In genomic region chr5:125368568-125368967, GRCm38 (mm10) we compare ENCODE assay signal across 9 mouse cellular contexts. TPM values are rescaled to one million over a fixed set of nuclear protein-coding genes. Genes with fewer than 3 reads are reported as not detected.
DNase-seq lines count a peak whose midpoint lies in the region; ATAC-seq lines count a peak whose summit lies in the region.
"Had no signal": no experiment of that assay in that cellular context is flagged by ENCODE, and none has a peak within 500 bp of the region (broad histone marks: within the 10 kb centered on the region; RNA-seq: fewer than 3 reads in every experiment).

No protein-coding gene starts in this region.

- no peaks in the 10 kb centered on the region for H3K9me3 ChIP-seq in neural tube, embryonic 15.5 days (replicated peaks)
- no peaks in the 10 kb centered on the region for H3K9me3 ChIP-seq in forebrain, embryonic 15.5 days
- H3K9me3 ChIP-seq: lung, embryonic 15.5 days had no signal

- DNase-seq in neural tube, embryonic 10.5 days (ENCODE audit: extremely low spot score, low spot score): peak; percentile 56
- DNase-seq in c-Kit-positive CD71-negative TER-119-negative erythroid progenitor cells, embryonic 14.5 days (ENCODE audit: low read depth): peak; percentile 63
- peak; percentile 61 to 63 for DNase-seq in left cerebral cortex, postnatal 10 days (ENCODE audit: extremely low spot score in 1 of 2, low spot score in 2 of 2)
- peak; percentile 65 to 75 for DNase-seq in spleen, postnatal 36 days (ENCODE audit: low spot score in 2 of 2)

- H3K4me3 ChIP-seq in neural tube, embryonic 15.5 days (replicated peaks): no peak overlapping the region
- H3K4me3 ChIP-seq in forebrain, embryonic 15.5 days: no peak overlapping the region
- H3K4me3 ChIP-seq: lung, embryonic 15.5 days had no signal

- ATAC-seq in neural tube, embryonic 15.5 days (ENCODE audit: low FRiP score): no peak
- 0 out of 2 replicates have a peak, but pooled peaks have one; percentile 13 for ATAC-seq in forebrain, embryonic 15.5 days (replicated peaks)
- peak; percentile 77 for ATAC-seq in inflammation-experienced regulatory T-cells, adult 6 months
- ATAC-seq in megakaryocyte-erythroid progenitor cell, adult 5-6 weeks (replicated peaks; ENCODE audit: low FRiP score, low TSS enrichment, poor library complexity, severe bottlenecking): peak; percentile 86

- H3K36me3 ChIP-seq in neural tube, embryonic 15.5 days: no peaks in the 10 kb centered on the region
- no peaks in the 10 kb centered on the region for H3K36me3 ChIP-seq in forebrain, embryonic 15.5 days
- H3K36me3 ChIP-seq: lung, embryonic 15.5 days had no signal

- H3K27ac ChIP-seq in neural tube, embryonic 15.5 days (replicated peaks): no peak overlapping the region
- H3K27ac ChIP-seq in forebrain, embryonic 15.5 days (replicated peaks): no peak overlapping the region
- H3K27ac ChIP-seq: lung, embryonic 15.5 days had no signal

- no peak overlapping the region for H3K4me2 ChIP-seq in neural tube, embryonic 15.5 days
- no peak overlapping the region for H3K4me2 ChIP-seq in forebrain, embryonic 15.5 days (replicated peaks)
- H3K4me2 ChIP-seq: lung, embryonic 15.5 days had no signal

- no peak overlapping the region for H3K9ac ChIP-seq in neural tube, embryonic 15.5 days (replicated peaks)
- H3K9ac ChIP-seq in forebrain, embryonic 15.5 days (replicated peaks): no peak overlapping the region
- H3K9ac ChIP-seq: lung, embryonic 15.5 days had no signal

- H3K27me3 ChIP-seq in neural tube, embryonic 15.5 days (replicated peaks): no peaks in the 10 kb centered on the region
- H3K27me3 ChIP-seq in forebrain, embryonic 15.5 days: no peaks in the 10 kb centered on the region
- H3K27me3 ChIP-seq: lung, embryonic 15.5 days had no signal

- WGBS in neural tube, embryonic 15.5 days: 2% methylated on average over 4 of the region's 4 CpGs
- WGBS in forebrain, embryonic 15.5 days: under 1% methylated on average over 4 of the region's 4 CpGs

- intact Hi-C loops in left cerebral cortex, postnatal 10 days (cut with DNase I): loop anchor here (5.0 kb wide), 2 partner anchors 91 to 471 kb away; no protein-coding TSS in a partner anchor

- H3K4me1 ChIP-seq in neural tube, embryonic 15.5 days: no peaks in the 10 kb centered on the region
- no peaks in the 10 kb centered on the region for H3K4me1 ChIP-seq in forebrain, embryonic 15.5 days

RNA-seq across cellular contexts. Expression of gene Gm10382, which starts 20.6 kb away (rescaled TPM):
- polyA plus RNA-seq in neural tube, embryonic 15.5 days (2015; fragmentation: Nextera tagmentation; extraction: Ambion mirVana): 0.59 and 0.74 TPM in 2 replicates
- 0.55 TPM in 2 replicates for polyA plus RNA-seq in forebrain, embryonic 15.5 days (2015; fragmentation: Nextera tagmentation; extraction: Ambion mirVana)
- 1 to 10 TPM in 2 of 3 experiments, under 1 TPM in 1; 0.65 to 1.1 (median 1.0) TPM for polyA plus RNA-seq in inflammation-experienced regulatory T-cells, adult 6 months (2017; shearing (Covaris generic))
- under 1 TPM; 0.39 to 0.56 TPM for total RNA-seq in left cerebral cortex, postnatal 10 days (2021)
- total RNA-seq in megakaryocyte-erythroid progenitor cell, adult 5-6 weeks (2014; fragmentation: Nextera tagmentation): not detected in 2 replicates
- total RNA-seq in megakaryocyte-erythroid progenitor cell, adult 5-6 weeks (2017): 0.56 TPM in 1 of 2 replicates, not detected in the other

RNA-seq across cellular contexts. Expression of gene Ubc, which starts 21.4 kb away (rescaled TPM):
- 1,353 and 1,380 TPM in 2 replicates for polyA plus RNA-seq in neural tube, embryonic 15.5 days (2015; fragmentation: Nextera tagmentation; extraction: Ambion mirVana)
- 1,235 and 1,278 TPM in 2 replicates for polyA plus RNA-seq in forebrain, embryonic 15.5 days (2015; fragmentation: Nextera tagmentation; extraction: Ambion mirVana)
- polyA plus RNA-seq in inflammation-experienced regulatory T-cells, adult 6 months (2017; shearing (Covaris generic)): 1,000 to 10,000 TPM in 2 of 3 experiments, 100 to 1,000 TPM in 1; 741 to 1,375 (median 1,290) TPM
- 100 to 1,000 TPM; 831 to 842 TPM for total RNA-seq in left cerebral cortex, postnatal 10 days (2021)
- total RNA-seq in megakaryocyte-erythroid progenitor cell, adult 5-6 weeks (2014; fragmentation: Nextera tagmentation): 110 and 133 TPM in 2 replicates
- 202 and 258 TPM in 2 replicates for total RNA-seq in megakaryocyte-erythroid progenitor cell, adult 5-6 weeks (2017)

RNA-seq across cellular contexts. Expression of gene Scarb1, which starts 27.7 kb away (rescaled TPM):
- 50.5 and 55.5 TPM in 2 replicates for polyA plus RNA-seq in neural tube, embryonic 15.5 days (2015; fragmentation: Nextera tagmentation; extraction: Ambion mirVana)
- polyA plus RNA-seq in forebrain, embryonic 15.5 days (2015; fragmentation: Nextera tagmentation; extraction: Ambion mirVana): 27.7 and 28.5 TPM in 2 replicates
- 10 to 100 TPM in 1 of 3 experiments, 1 to 10 TPM in 2; 3.7 to 11.8 (median 6.6) TPM for polyA plus RNA-seq in inflammation-experienced regulatory T-cells, adult 6 months (2017; shearing (Covaris generic))
- 10 to 100 TPM; 49.1 to 52.9 TPM for total RNA-seq in left cerebral cortex, postnatal 10 days (2021)
- 71.7 and 85.8 TPM in 2 replicates for total RNA-seq in megakaryocyte-erythroid progenitor cell, adult 5-6 weeks (2014; fragmentation: Nextera tagmentation)
- total RNA-seq in megakaryocyte-erythroid progenitor cell, adult 5-6 weeks (2017): 29.7 and 57.0 TPM in 2 replicates
